Mouse (Mus musculus): ENCODE data around the gene Sertad4. TPM values are rescaled to one million over a fixed set of nuclear protein-coding genes. Genes with fewer than 3 reads are reported as not detected.

The Sertad4 gene
- polyA plus RNA-seq, 1 experiment from 2014 or later = 75.3 TPM

- Histone ChIP-seq H3K4me3 (no peak overlapping the region), H3K4me1 (peaks cover 28% of the 10 kb centered on the region), H3K9ac (no peak overlapping the region), H3K4me2 (replicated peaks) (no peak overlapping the region), H3K27me3 (no peaks in the 10 kb centered on the region), H3K9me3 (no peaks in the 10 kb centered on the region), H3K27ac (no peak overlapping the region), H3K36me3 (no peaks in the 10 kb centered on the region)
- WGBS = 72% methylated on average over 3 of the region's 3 CpGs
- no peak for ATAC-seq (ENCODE audit: low FRiP score, low read depth)
These were observed 8.9 kb upstream of the Sertad4 start for GRCm38 (mm10) chr1:192864440-192864839.

DNA sequence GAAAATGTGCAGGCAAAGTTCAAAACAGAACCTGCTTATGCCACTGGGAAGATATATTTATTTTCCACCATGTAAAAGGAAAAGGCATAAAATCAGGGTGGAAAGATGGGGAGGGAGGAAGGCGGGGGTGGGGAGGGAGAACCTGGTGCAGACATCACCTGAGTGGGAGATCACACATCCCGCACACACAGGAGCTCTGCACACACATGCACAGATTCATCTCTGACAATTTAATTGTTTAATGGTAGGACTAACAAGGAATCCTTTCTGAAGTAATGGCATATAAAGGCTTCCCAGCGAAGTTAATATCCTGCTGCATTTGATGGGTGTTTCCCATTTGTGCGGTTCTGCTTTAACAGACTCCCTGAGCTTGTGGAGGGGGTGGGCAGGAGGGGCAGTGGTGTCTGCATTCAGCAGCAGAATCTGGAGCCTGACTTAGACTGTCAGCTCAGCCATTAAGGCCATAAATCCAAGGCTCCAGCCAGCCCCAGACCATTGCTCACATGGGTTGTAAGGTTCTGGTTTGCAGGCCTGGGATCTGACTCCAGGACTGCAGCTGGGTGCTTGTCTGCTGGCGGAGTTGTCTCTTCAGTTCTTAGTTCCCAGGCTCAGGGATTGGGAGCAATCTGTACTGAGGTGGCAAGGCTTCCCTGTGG is 5.9 kb upstream of the Sertad4 start:
- Histone ChIP-seq H3K9ac (peak overlapping the region; percentile 25; the same call in 1 of the 2 replicates), H3K9me3 (no peaks in the 10 kb centered on the region), H3K27ac (peak overlapping the region; percentile 80), H3K36me3 (no peaks in the 10 kb centered on the region), H3K4me3 (no peak overlapping the region), H3K4me1 (peaks cover 48% of the 10 kb centered on the region), H3K4me2 (replicated peaks) (peak overlapping the region; percentile 17; the same call in 1 of the 2 replicates), H3K27me3 (no peaks in the 10 kb centered on the region)
- 24% methylated on average over 5 of the region's 5 CpGs for WGBS
- peak; percentile 62 for ATAC-seq (ENCODE audit: low FRiP score, low read depth)

DNA sequence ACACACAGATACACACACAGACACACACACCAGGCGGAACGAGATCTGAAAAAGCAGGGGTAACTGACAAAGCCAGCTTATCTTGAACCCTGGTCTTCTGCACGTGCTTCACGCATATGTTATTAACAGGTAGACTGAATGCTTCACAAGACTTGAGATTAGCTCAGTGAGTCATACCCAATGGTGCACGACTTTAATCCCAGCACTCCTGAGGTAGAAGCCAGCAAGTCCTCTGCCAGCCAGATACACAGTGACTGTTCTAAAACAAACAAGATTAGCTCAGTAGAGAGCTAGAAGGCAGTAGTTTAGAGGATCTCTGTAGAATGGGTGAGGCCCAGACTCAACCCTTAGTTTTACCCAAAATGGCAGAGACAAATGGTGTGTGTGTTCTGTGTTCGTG is 4.7 kb upstream of the Sertad4 start:
- no peaks in the 10 kb centered on the region for H3K27me3 ChIP-seq
- 76% methylated on average over 6 of the region's 6 CpGs for WGBS
- no peaks in the 10 kb centered on the region for H3K36me3 ChIP-seq
- no peak overlapping the region for H3K9ac ChIP-seq
- no peak overlapping the region for H3K27ac ChIP-seq
- H3K4me1 ChIP-seq = peaks cover 54% of the 10 kb centered on the region
- no peak for ATAC-seq (ENCODE audit: low FRiP score, low read depth)
- no peak overlapping the region for H3K4me2 ChIP-seq (replicated peaks)
- no peak overlapping the region for H3K4me3 ChIP-seq
- no peaks in the 10 kb centered on the region for H3K9me3 ChIP-seq

GRCm38 (mm10) chr1:192857582-192857981 is 2.0 kb upstream of the Sertad4 start:
- H3K4me3 ChIP-seq = no peak overlapping the region
- H3K36me3 ChIP-seq = no peaks in the 10 kb centered on the region
- peaks cover 66% of the 10 kb centered on the region for H3K4me1 ChIP-seq
- H3K27ac ChIP-seq = no peak overlapping the region
- ATAC-seq (ENCODE audit: low FRiP score, low read depth) = no peak
- H3K27me3 ChIP-seq = no peaks in the 10 kb centered on the region
- no peaks in the 10 kb centered on the region for H3K9me3 ChIP-seq
- no peak overlapping the region for H3K4me2 ChIP-seq (replicated peaks)
- WGBS = 72% methylated on average over 5 of the region's 5 CpGs
- H3K9ac ChIP-seq = no peak overlapping the region

- Histone ChIP-seq H3K27ac (no peak overlapping the region), H3K27me3 (no peaks in the 10 kb centered on the region), H3K9me3 (no peaks in the 10 kb centered on the region), H3K4me3 (no peak overlapping the region), H3K36me3 (no peaks in the 10 kb centered on the region), H3K4me1 (peaks cover 66% of the 10 kb centered on the region), H3K4me2 (replicated peaks) (no peak overlapping the region), H3K9ac (no peak overlapping the region)
- ATAC-seq (ENCODE audit: low FRiP score, low read depth) = no peak
- 51% methylated on average over 6 of the region's 6 CpGs for whole genome bisulfite sequencing
These were observed 1.4 kb upstream of the Sertad4 start for GRCm38 (mm10) chr1:192856931-192857330.

GRCm38 (mm10) chr1:192856411-192856810 is 855 bp upstream of the Sertad4 start:
- Histone ChIP-seq H3K4me1 (peaks cover 66% of the 10 kb centered on the region), H3K4me2 (replicated peaks) (peak overlapping the region; percentile 85), H3K27ac (peak overlapping the region; percentile 99; the same call in 1 of the 2 replicates), H3K27me3 (no peaks in the 10 kb centered on the region), H3K4me3 (peak overlapping the region; percentile 94), H3K9ac (peak overlapping the region; percentile 99), H3K36me3 (no peaks in the 10 kb centered on the region), H3K9me3 (no peaks in the 10 kb centered on the region)
- ATAC-seq (ENCODE audit: low FRiP score, low read depth) = no peak
- WGBS = 9% methylated on average over 10 of the region's 10 CpGs

DNA sequence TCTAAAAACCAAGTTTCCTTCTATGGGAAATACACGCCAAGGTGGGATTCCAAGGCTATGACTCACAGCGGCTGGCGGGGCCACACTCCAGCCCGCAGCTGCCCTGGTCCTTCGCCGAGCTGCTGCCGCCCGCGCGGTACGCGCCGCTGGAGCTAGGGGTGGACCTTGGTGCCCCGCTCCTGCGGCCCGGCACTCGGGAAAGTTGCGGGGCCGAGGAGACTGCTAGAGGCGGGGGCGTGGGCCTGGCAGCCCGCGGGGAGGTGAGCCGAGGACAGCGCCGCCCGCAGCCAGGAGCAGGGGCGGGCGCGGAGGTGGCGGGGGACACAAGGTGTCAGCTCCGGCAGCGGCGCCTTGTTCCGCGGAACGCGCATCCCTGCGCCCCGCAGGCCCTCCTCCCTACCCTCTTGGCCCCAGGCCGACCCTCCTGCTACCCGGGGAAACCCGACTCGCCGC is 711 bp downstream of the Sertad4 start:
- WGBS = under 1% methylated on average over 44 of the region's 45 CpGs
- peak overlapping the region; percentile 99 for H3K9ac ChIP-seq
- peaks cover 70% of the 10 kb centered on the region for H3K4me1 ChIP-seq
- no peaks in the 10 kb centered on the region for H3K9me3 ChIP-seq
- H3K4me2 ChIP-seq (replicated peaks) = peak overlapping the region; percentile 85
- peak overlapping the region; percentile 99 for H3K27ac ChIP-seq
- peak; percentile 41 for ATAC-seq (ENCODE audit: low FRiP score, low read depth)
- no peaks in the 10 kb centered on the region for H3K27me3 ChIP-seq
- H3K4me3 ChIP-seq = peak overlapping the region; percentile 94
- H3K36me3 ChIP-seq = peaks cover 9% of the 10 kb centered on the region

GRCm38 (mm10) chr1:192853988-192854818 is 1.4 kb downstream of the Sertad4 start:
- H3K9me3 ChIP-seq = no peaks in the 10 kb centered on the region
- no peak for ATAC-seq (ENCODE audit: low FRiP score, low read depth)
- peak overlapping the region; percentile 99 for H3K9ac ChIP-seq
- H3K36me3 ChIP-seq = peaks cover 16% of the 10 kb centered on the region
- peaks cover 74% of the 10 kb centered on the region for H3K4me1 ChIP-seq
- H3K4me2 ChIP-seq (replicated peaks) = peak overlapping the region; percentile 85
- WGBS = 1% methylated on average over 19 of the region's 19 CpGs
- peak overlapping the region; percentile 99 for H3K27ac ChIP-seq
- H3K4me3 ChIP-seq = peak overlapping the region; percentile 94
- H3K27me3 ChIP-seq = no peaks in the 10 kb centered on the region

GRCm38 (mm10) chr1:192853429-192853828 is 2.1 kb downstream of the Sertad4 start:
- H3K9me3 ChIP-seq = no peaks in the 10 kb centered on the region
- H3K27ac ChIP-seq = peak overlapping the region; percentile 99
- H3K4me1 ChIP-seq = peaks cover 72% of the 10 kb centered on the region
- H3K4me3 ChIP-seq = peak overlapping the region; percentile 94
- H3K9ac ChIP-seq = peak overlapping the region; percentile 99
- WGBS = 27% methylated on average over 2 of the region's 2 CpGs
- H3K36me3 ChIP-seq = peaks cover 23% of the 10 kb centered on the region
- no peak for ATAC-seq (ENCODE audit: low FRiP score, low read depth)
- H3K27me3 ChIP-seq = no peaks in the 10 kb centered on the region
- peak overlapping the region; percentile 85 for H3K4me2 ChIP-seq (replicated peaks)

DNA sequence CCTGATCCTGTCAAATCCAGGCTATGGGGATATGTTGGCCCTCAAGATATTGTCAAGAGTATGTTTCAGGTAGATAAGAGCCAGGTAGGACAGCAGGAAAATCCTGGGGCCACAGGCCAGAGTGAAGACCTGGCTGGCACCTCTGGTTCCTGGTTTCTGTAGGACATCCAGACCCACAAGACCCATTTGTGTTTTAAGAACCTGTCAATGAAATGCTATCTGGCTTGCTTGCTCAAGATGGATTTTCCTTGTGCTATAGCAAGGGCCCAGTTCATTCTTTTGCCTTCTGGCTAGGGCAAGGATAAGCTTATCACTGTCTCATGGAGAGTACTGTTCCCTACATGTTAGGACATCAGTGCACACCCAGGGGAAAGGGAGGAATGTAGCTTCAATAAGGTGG is 3.5 kb downstream of the Sertad4 start:
- peak overlapping the region; percentile 85 for H3K4me2 ChIP-seq (replicated peaks)
- H3K27me3 ChIP-seq = no peaks in the 10 kb centered on the region
- peaks cover 58% of the 10 kb centered on the region for H3K4me1 ChIP-seq
- peak overlapping the region; percentile 99 for H3K9ac ChIP-seq
- H3K4me3 ChIP-seq = peak overlapping the region; percentile 94
- peaks cover 37% of the 10 kb centered on the region for H3K36me3 ChIP-seq
- ATAC-seq (ENCODE audit: low FRiP score, low read depth) = no peak
- H3K9me3 ChIP-seq = no peaks in the 10 kb centered on the region
- peak overlapping the region; percentile 99 for H3K27ac ChIP-seq

DNA sequence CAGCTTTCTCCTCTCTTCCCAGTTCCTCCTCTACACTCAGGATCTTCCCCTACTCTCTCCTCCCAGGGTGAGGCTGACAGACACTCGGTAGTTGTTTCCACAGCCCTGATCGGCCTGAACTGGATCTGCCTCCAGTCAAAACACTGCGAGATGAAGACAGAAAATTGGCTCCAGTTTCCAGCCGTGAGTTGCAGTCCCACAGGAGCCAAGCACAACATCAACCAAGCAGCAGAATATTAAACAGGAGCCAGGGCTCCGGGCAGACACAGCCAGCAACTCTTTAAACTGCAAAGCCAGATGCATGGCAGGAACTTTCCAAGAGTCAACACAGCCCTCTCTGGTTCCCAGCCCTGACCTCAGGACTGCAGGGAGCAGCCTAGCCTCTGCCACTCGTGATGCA is 3.9 kb downstream of the Sertad4 start:
- peaks cover 41% of the 10 kb centered on the region for H3K36me3 ChIP-seq
- peak overlapping the region; percentile 99 for H3K27ac ChIP-seq
- H3K4me1 ChIP-seq = peaks cover 55% of the 10 kb centered on the region
- H3K27me3 ChIP-seq = no peaks in the 10 kb centered on the region
- H3K4me2 ChIP-seq (replicated peaks) = peak overlapping the region; percentile 85
- WGBS = 3% methylated on average over 6 of the region's 6 CpGs
- peak overlapping the region; percentile 94 for H3K4me3 ChIP-seq
- peak; percentile 20; the same call in 1 of the 2 replicates for ATAC-seq (ENCODE audit: low FRiP score, low read depth)
- no peaks in the 10 kb centered on the region for H3K9me3 ChIP-seq
- peak overlapping the region; percentile 99 for H3K9ac ChIP-seq

GRCm38 (mm10) chr1:192851126-192851525 is 4.4 kb downstream of the Sertad4 start:
- H3K4me1 ChIP-seq = peaks cover 50% of the 10 kb centered on the region
- ATAC-seq (ENCODE audit: low FRiP score, low read depth) = no peak
- H3K27me3 ChIP-seq = no peaks in the 10 kb centered on the region
- no peaks in the 10 kb centered on the region for H3K9me3 ChIP-seq
- H3K27ac ChIP-seq = peak overlapping the region; percentile 99
- peaks cover 46% of the 10 kb centered on the region for H3K36me3 ChIP-seq
- peak overlapping the region; percentile 85 for H3K4me2 ChIP-seq (replicated peaks)
- 8% methylated on average over 2 of the region's 2 CpGs for WGBS
- peak overlapping the region; percentile 94 for H3K4me3 ChIP-seq
- peak overlapping the region; percentile 99 for H3K9ac ChIP-seq

Data from limb, embryonic 13.5 days (tissue).